Mouse (Mus musculus): ENCODE data around the gene Olfr603. TPM values are rescaled to one million over a fixed set of nuclear protein-coding genes. Genes with fewer than 3 reads are reported as not detected.
"Not testable (repeated sequence)": the region's sequence is repeated elsewhere in the genome, so short reads cannot be mapped to it uniquely, and the experiment has no call there.

Gene Olfr603
- not detected in 2 replicates for polyA plus RNA-seq (2015; fragmentation: Nextera tagmentation; extraction: Ambion mirVana)

- Histone ChIP-seq H3K4me1 (no peaks in the 10 kb centered on the region), H3K4me2 (no peak within 1 kb of the TSS), H3K4me3 (no peak within 1 kb of the TSS), H3K27me3 (replicated peaks) (no peaks in the 10 kb centered on the region), H3K9ac (no peak within 1 kb of the TSS), H3K27ac (replicated peaks) (no peak within 1 kb of the TSS), H3K9me3 (no peaks in the 10 kb centered on the region), H3K36me3 (no peaks in the 10 kb centered on the region)
- no peak for ATAC-seq (ENCODE audit: extremely low read depth, insufficient number of reproducible peaks, low FRiP score, low TSS enrichment)
Measured at GRCm38 (mm10) chr7:103386077-103386476, at the start of gene Olfr603. Olfr603 (minus strand) TSS chr7:103386177.

- not testable (repeated sequence) for H3K27ac ChIP-seq (replicated peaks); ATAC-seq (ENCODE audit: extremely low read depth, insufficient number of reproducible peaks, low FRiP score, low TSS enrichment); H3K4me1 ChIP-seq; H3K36me3 ChIP-seq; H3K27me3 ChIP-seq (replicated peaks); H3K4me3 ChIP-seq; H3K9ac ChIP-seq; H3K4me2 ChIP-seq; H3K9me3 ChIP-seq
- WGBS = 43% methylated on average over 1 of the region's 1 CpGs
Measured at GRCm38 (mm10) chr7:103414772-103415171, 28.8 kb upstream of the Olfr603 start, which contains the start of gene Usp17lc. Usp17lc (plus strand) TSS chr7:103415072.

DNA sequence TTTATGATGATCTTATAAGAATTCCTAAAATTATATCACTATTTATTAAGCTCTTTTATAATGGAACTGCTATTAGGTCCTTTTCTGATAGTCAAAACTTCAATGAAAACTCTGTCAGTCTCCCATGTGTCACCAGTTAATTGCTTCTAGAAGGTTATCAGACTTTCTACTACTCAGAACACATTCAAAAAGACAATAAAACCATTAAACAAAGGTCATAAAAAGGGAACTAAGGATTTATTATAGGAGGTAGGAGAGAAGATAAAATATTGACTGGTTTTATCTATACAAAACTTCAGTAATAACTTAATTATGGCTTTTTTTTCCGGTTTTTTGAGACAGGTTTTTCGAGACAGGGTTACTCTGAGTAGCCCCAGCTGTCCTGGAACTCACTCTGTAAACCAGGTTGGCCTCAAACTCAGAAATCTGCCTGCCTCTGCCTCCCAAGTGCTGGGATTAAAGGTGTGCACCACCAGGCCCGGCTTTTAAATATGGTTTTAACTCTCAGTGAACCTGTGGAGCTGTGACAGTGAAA is 20.6 kb upstream of the Olfr603 start:
- not testable (repeated sequence) for H3K36me3 ChIP-seq; H3K4me2 ChIP-seq; H3K9me3 ChIP-seq; H3K4me1 ChIP-seq; H3K9ac ChIP-seq; H3K27ac ChIP-seq (replicated peaks); H3K27me3 ChIP-seq (replicated peaks); ATAC-seq (ENCODE audit: extremely low read depth, insufficient number of reproducible peaks, low FRiP score, low TSS enrichment); H3K4me3 ChIP-seq
- 64% methylated on average over 3 of the region's 3 CpGs for WGBS

DNA sequence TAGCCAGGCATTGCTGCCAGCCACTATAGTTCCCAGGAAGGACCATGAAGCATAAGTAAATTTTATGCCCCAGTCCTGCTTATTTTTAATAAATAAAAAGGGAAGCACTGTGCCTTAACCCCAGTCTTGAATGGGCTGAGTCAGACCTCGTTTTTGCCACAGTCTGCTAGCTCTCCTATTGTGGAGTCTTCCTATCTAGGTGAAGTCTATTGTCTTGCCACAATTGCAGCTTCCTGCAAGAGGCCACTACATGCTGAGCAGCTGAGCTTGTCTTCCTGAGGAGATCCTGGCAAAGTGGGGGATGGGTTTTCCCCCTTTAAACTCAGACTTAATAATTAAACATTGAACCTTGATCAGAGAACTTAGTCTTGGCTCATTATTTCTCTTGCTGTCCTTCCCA is 13.0 kb upstream of the Olfr603 start:
- H3K9ac ChIP-seq = no peak overlapping the region
- 0% methylated on average over 1 of the region's 1 CpGs for WGBS
- H3K27me3 ChIP-seq (replicated peaks) = no peaks in the 10 kb centered on the region
- no peaks in the 10 kb centered on the region for H3K4me1 ChIP-seq
- H3K36me3 ChIP-seq = no peaks in the 10 kb centered on the region
- H3K4me2 ChIP-seq = no peak overlapping the region
- H3K27ac ChIP-seq (replicated peaks) = no peak overlapping the region
- no peaks in the 10 kb centered on the region for H3K9me3 ChIP-seq
- ATAC-seq (ENCODE audit: extremely low read depth, insufficient number of reproducible peaks, low FRiP score, low TSS enrichment) = no peak
- H3K4me3 ChIP-seq = no peak overlapping the region

GRCm38 (mm10) chr7:103397758-103398157 is 11.8 kb upstream of the Olfr603 start:
- H3K36me3 ChIP-seq = no peaks in the 10 kb centered on the region
- no peaks in the 10 kb centered on the region for H3K9me3 ChIP-seq
- H3K27ac ChIP-seq (replicated peaks) = no peak overlapping the region
- H3K9ac ChIP-seq = no peak overlapping the region
- no peak for ATAC-seq (ENCODE audit: extremely low read depth, insufficient number of reproducible peaks, low FRiP score, low TSS enrichment)
- H3K27me3 ChIP-seq (replicated peaks) = no peaks in the 10 kb centered on the region
- H3K4me2 ChIP-seq = no peak overlapping the region
- H3K4me1 ChIP-seq = no peaks in the 10 kb centered on the region
- no peak overlapping the region for H3K4me3 ChIP-seq

DNA sequence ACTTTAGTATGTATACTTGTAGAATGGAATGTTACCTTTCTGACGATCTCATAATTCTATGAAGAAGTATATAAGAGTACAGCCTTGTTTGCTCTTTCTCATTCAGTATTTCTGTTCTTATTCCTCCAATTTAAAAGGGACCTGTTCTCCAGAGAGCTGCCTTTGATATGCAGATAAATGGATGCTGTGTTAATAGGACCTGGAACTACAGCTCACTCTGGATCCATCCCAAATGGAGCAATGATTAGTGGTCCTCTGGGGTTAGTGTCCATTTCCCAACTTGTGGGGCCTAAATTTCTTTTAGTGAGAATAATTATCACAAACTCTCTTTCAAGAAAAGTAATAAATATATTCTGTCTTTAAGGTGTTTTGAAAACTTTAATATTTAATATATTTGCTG is 23.4 kb downstream of the Olfr603 start, which contains the start of gene Olfr601:
Olfr601 (minus strand) TSS at position 101 of the 400 bp plus-strand sequence.
- Histone ChIP-seq H3K27ac (replicated peaks) (no peak within 1 kb of the TSS), H3K27me3 (replicated peaks) (no peaks in the 10 kb centered on the region), H3K36me3 (no peaks in the 10 kb centered on the region), H3K4me3 (no peak within 1 kb of the TSS), H3K4me2 (no peak within 1 kb of the TSS), H3K9ac (no peak within 1 kb of the TSS), H3K4me1 (no peaks in the 10 kb centered on the region), H3K9me3 (no peaks in the 10 kb centered on the region)
- no peak for ATAC-seq (ENCODE audit: extremely low read depth, insufficient number of reproducible peaks, low FRiP score, low TSS enrichment)
- 80% methylated on average over 1 of the region's 1 CpGs for WGBS

GRCm38 (mm10) chr7:103349569-103349968 is 36.4 kb downstream of the Olfr603 start, which contains the start of gene Olfr600:
Olfr600 (minus strand) TSS chr7:103349669.
- Histone ChIP-seq H3K4me1 (no peaks in the 10 kb centered on the region), H3K27me3 (replicated peaks) (no peaks in the 10 kb centered on the region), H3K9me3 (no peaks in the 10 kb centered on the region), H3K9ac (no peak within 1 kb of the TSS), H3K4me3 (no peak within 1 kb of the TSS), H3K27ac (replicated peaks) (no peak within 1 kb of the TSS), H3K36me3 (no peaks in the 10 kb centered on the region), H3K4me2 (no peak within 1 kb of the TSS)
- ATAC-seq (ENCODE audit: extremely low read depth, insufficient number of reproducible peaks, low FRiP score, low TSS enrichment) = no peak

DNA sequence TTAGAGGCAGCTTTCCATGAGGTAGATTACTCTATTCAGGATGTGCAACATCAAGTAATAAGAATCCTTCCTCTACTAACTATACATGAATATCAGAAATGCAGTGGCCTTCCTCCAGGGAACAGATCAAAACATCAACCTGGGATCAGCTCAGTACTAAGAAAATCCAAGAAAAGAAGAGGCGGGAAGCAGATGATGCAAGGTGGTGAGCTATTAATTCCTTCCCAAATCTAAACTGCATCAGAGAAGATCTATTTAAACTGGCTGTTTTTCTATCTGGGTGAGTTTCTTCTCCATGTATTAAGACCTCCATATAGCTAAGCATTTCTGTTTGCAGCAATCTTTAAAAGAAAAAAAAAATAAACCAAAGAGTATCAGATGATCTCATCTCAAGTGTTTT is 50.4 kb downstream of the Olfr603 start, which contains the start of gene Olfr599:
Olfr599 (plus strand) TSS at position 301 of the 400 bp plus-strand sequence.
- Histone ChIP-seq H3K4me2 (no peak within 1 kb of the TSS), H3K9ac (no peak within 1 kb of the TSS), H3K4me1 (no peaks in the 10 kb centered on the region), H3K36me3 (no peaks in the 10 kb centered on the region), H3K9me3 (no peaks in the 10 kb centered on the region), H3K4me3 (no peak within 1 kb of the TSS), H3K27ac (replicated peaks) (no peak within 1 kb of the TSS), H3K27me3 (replicated peaks) (no peaks in the 10 kb centered on the region)
- ATAC-seq (ENCODE audit: extremely low read depth, insufficient number of reproducible peaks, low FRiP score, low TSS enrichment) = no peak; the same call in 1 of the 2 replicates
- 83% methylated on average over 1 of the region's 1 CpGs for WGBS

Small RNAs within 50 kb of the gene (microRNA-seq; reads per million reads assigned to microRNA genes)
- not detected for gene Gm25774

Other genes starting within 250 kb of the Olfr603 start
- not detected in 2 replicates for gene Olfr588-ps1, start 245.3 kb downstream of the Olfr603 start, polyA plus RNA-seq (2015; fragmentation: Nextera tagmentation; extraction: Ambion mirVana)
- not detected in 2 replicates for gene Olfr589, start 229.8 kb downstream of the Olfr603 start, polyA plus RNA-seq (2015; fragmentation: Nextera tagmentation; extraction: Ambion mirVana)
- gene Olfr591, start 207.8 kb downstream of the Olfr603 start, polyA plus RNA-seq (2015; fragmentation: Nextera tagmentation; extraction: Ambion mirVana) = not detected in 2 replicates
- not detected in 2 replicates for gene Olfr592, start 201.4 kb downstream of the Olfr603 start, polyA plus RNA-seq (2015; fragmentation: Nextera tagmentation; extraction: Ambion mirVana)
- gene Olfr593, start 174.3 kb downstream of the Olfr603 start, polyA plus RNA-seq (2015; fragmentation: Nextera tagmentation; extraction: Ambion mirVana) = not detected in 2 replicates
- gene Olfr594, start 169.2 kb downstream of the Olfr603 start, polyA plus RNA-seq (2015; fragmentation: Nextera tagmentation; extraction: Ambion mirVana) = not detected in 2 replicates
- gene Usp17ld, start 133.7 kb downstream of the Olfr603 start, polyA plus RNA-seq (2015; fragmentation: Nextera tagmentation; extraction: Ambion mirVana) = not detected in 2 replicates
- gene Olfr596, start 80.5 kb downstream of the Olfr603 start, polyA plus RNA-seq (2015; fragmentation: Nextera tagmentation; extraction: Ambion mirVana) = not detected in 2 replicates
- gene Olfr597, start 69.9 kb downstream of the Olfr603 start, polyA plus RNA-seq (2015; fragmentation: Nextera tagmentation; extraction: Ambion mirVana) = not detected in 2 replicates
- not detected in 2 replicates for gene Olfr598, start 62.6 kb downstream of the Olfr603 start, polyA plus RNA-seq (2015; fragmentation: Nextera tagmentation; extraction: Ambion mirVana)
- gene Olfr599, start 50.3 kb downstream of the Olfr603 start, polyA plus RNA-seq (2015; fragmentation: Nextera tagmentation; extraction: Ambion mirVana) = not detected in 2 replicates
- gene Olfr600, start 36.5 kb downstream of the Olfr603 start, polyA plus RNA-seq (2015; fragmentation: Nextera tagmentation; extraction: Ambion mirVana) = not detected in 2 replicates
- not detected in 2 replicates for gene Olfr601, start 23.5 kb downstream of the Olfr603 start, polyA plus RNA-seq (2015; fragmentation: Nextera tagmentation; extraction: Ambion mirVana)
- gene Usp17lc, start 28.9 kb upstream of the Olfr603 start, polyA plus RNA-seq (2015; fragmentation: Nextera tagmentation; extraction: Ambion mirVana) = not detected in 2 replicates
- not detected in 2 replicates for gene Olfr605, start 59.3 kb upstream of the Olfr603 start, polyA plus RNA-seq (2015; fragmentation: Nextera tagmentation; extraction: Ambion mirVana)
- gene Olfr606, start 62.9 kb upstream of the Olfr603 start, polyA plus RNA-seq (2015; fragmentation: Nextera tagmentation; extraction: Ambion mirVana) = not detected in 2 replicates
- gene Olfr607, start 78.0 kb upstream of the Olfr603 start, polyA plus RNA-seq (2015; fragmentation: Nextera tagmentation; extraction: Ambion mirVana) = 0.17 and 0.21 TPM in 2 replicates
- 0.16 and 0.19 TPM in 2 replicates for gene Olfr608, start 83.7 kb upstream of the Olfr603 start, polyA plus RNA-seq (2015; fragmentation: Nextera tagmentation; extraction: Ambion mirVana)
- gene Olfr609, start 111.9 kb upstream of the Olfr603 start, polyA plus RNA-seq (2015; fragmentation: Nextera tagmentation; extraction: Ambion mirVana) = not detected in 2 replicates
- not detected in 2 replicates for gene Olfr610, start 125.9 kb upstream of the Olfr603 start, polyA plus RNA-seq (2015; fragmentation: Nextera tagmentation; extraction: Ambion mirVana)
- gene Olfr611, start 134.7 kb upstream of the Olfr603 start, polyA plus RNA-seq (2015; fragmentation: Nextera tagmentation; extraction: Ambion mirVana) = not detected in 2 replicates
- gene Olfr612, start 156.5 kb upstream of the Olfr603 start, polyA plus RNA-seq (2015; fragmentation: Nextera tagmentation; extraction: Ambion mirVana) = not detected in 2 replicates
- not detected in 2 replicates for gene Olfr613, start 161.9 kb upstream of the Olfr603 start, polyA plus RNA-seq (2015; fragmentation: Nextera tagmentation; extraction: Ambion mirVana)
- gene Olfr615, start 169.9 kb upstream of the Olfr603 start, polyA plus RNA-seq (2015; fragmentation: Nextera tagmentation; extraction: Ambion mirVana) = not detected in 2 replicates
- gene Olfr616, start 183.0 kb upstream of the Olfr603 start, polyA plus RNA-seq (2015; fragmentation: Nextera tagmentation; extraction: Ambion mirVana) = not detected in 2 replicates
- not detected in 2 replicates for gene Olfr617, start 186.9 kb upstream of the Olfr603 start, polyA plus RNA-seq (2015; fragmentation: Nextera tagmentation; extraction: Ambion mirVana)
- not detected in 2 replicates for gene Olfr618, start 203.9 kb upstream of the Olfr603 start, polyA plus RNA-seq (2015; fragmentation: Nextera tagmentation; extraction: Ambion mirVana)
- not detected in 2 replicates for gene Olfr619, start 214.4 kb upstream of the Olfr603 start, polyA plus RNA-seq (2015; fragmentation: Nextera tagmentation; extraction: Ambion mirVana)
- not detected in 2 replicates for gene Olfr620, start 226.4 kb upstream of the Olfr603 start, polyA plus RNA-seq (2015; fragmentation: Nextera tagmentation; extraction: Ambion mirVana)